Mouse (Mus musculus): ENCODE measurements around the gene Ppp1r14a.
A peak's percentile ranks its signal among the peaks of the same experiment; 100 is the strongest.

Gene Ppp1r14a

GRCm38 (mm10) chr7:29303738-29304462 lies 14.8 kb downstream of the Ppp1r14a start, which contains the start of gene Dpf1:
Dpf1 (plus strand) TSS chr7:29303951.
- DNase-seq (ENCODE audit: low spot score): peak; percentile 74

- DNase-seq (ENCODE audit: low spot score): no peak
These were observed 15.6 kb downstream of the Ppp1r14a start for GRCm38 (mm10) chr7:29304463-29305262.

GRCm38 (mm10) chr7:29305263-29305988 lies 16.3 kb downstream of the Ppp1r14a start:
- DNase-seq (ENCODE audit: low spot score): no peak

GRCm38 (mm10) chr7:29306108-29306507 lies 17.0 kb downstream of the Ppp1r14a start:
- no peak for DNase-seq (ENCODE audit: low spot score)

GRCm38 (mm10) chr7:29306619-29307018 lies 17.5 kb downstream of the Ppp1r14a start:
- DNase-seq (ENCODE audit: low spot score): no peak

GRCm38 (mm10) chr7:29307350-29308104 lies 18.4 kb downstream of the Ppp1r14a start:
- DNase-seq (ENCODE audit: low spot score): peak; percentile 93

GRCm38 (mm10) chr7:29309221-29309721 lies 20.2 kb downstream of the Ppp1r14a start:
- DNase-seq (ENCODE audit: low spot score): peak; percentile 52

- DNase-seq (ENCODE audit: low spot score): no peak
These were observed 20.6 kb downstream of the Ppp1r14a start for GRCm38 (mm10) chr7:29309749-29310148.

- DNase-seq (ENCODE audit: low spot score): no peak
These were observed 23.9 kb downstream of the Ppp1r14a start for GRCm38 (mm10) chr7:29313051-29313450.

GRCm38 (mm10) chr7:29313572-29314261 lies 24.6 kb downstream of the Ppp1r14a start:
- DNase-seq (ENCODE audit: low spot score): no peak

- no peak for DNase-seq (ENCODE audit: low spot score)
These were observed 25.9 kb downstream of the Ppp1r14a start for GRCm38 (mm10) chr7:29314844-29315628.

GRCm38 (mm10) chr7:29316137-29316734 lies 27.1 kb downstream of the Ppp1r14a start:
- no peak for DNase-seq (ENCODE audit: low spot score)

GRCm38 (mm10) chr7:29316976-29317375 lies 27.9 kb downstream of the Ppp1r14a start:
- DNase-seq (ENCODE audit: low spot score): peak; percentile 48

GRCm38 (mm10) chr7:29317558-29317957 lies 28.4 kb downstream of the Ppp1r14a start:
- peak; percentile 77 for DNase-seq (ENCODE audit: low spot score)

GRCm38 (mm10) chr7:29318115-29318911 lies 29.2 kb downstream of the Ppp1r14a start:
- DNase-seq (ENCODE audit: low spot score): no peak

GRCm38 (mm10) chr7:29319337-29320307 lies 30.5 kb downstream of the Ppp1r14a start:
- peak; percentile 61 for DNase-seq (ENCODE audit: low spot score)

- DNase-seq (ENCODE audit: low spot score): no peak
These were observed 38.0 kb downstream of the Ppp1r14a start for GRCm38 (mm10) chr7:29327087-29327486.

- DNase-seq (ENCODE audit: low spot score): no peak
These were observed 39.9 kb downstream of the Ppp1r14a start for GRCm38 (mm10) chr7:29328984-29329383.
